Mouse (Mus musculus) brain, embryonic 14.5 days (tissue): ENCODE measurements around the gene Stra8. TPM values are rescaled to one million over a fixed set of nuclear protein-coding genes. Genes with fewer than 3 reads are reported as not detected.

Experiments used
- DNase-seq: peaks from one replicate; pipeline ENCODE4 v3.0.0-alpha.2; 2011; ENCODE audit warnings: low read depth
- CTCF ChIP-seq: fragments of 200-500 bp; IDR thresholded peaks from 2 replicates; pipeline ENCODE4 v1.5.1; 2012; ENCODE audit warnings: inconsistent platforms, mild to moderate bottlenecking, moderate library complexity, borderline replicate concordance; ENCODE audit not compliant: insufficient read depth, insufficient read length; ENCODE audit errors: extremely low read depth
- POLR2A ChIP-seq: fragments of 200-500 bp; IDR thresholded peaks from 2 replicates; pipeline ENCODE4 v1.6.1; 2012; ENCODE audit warnings: mild to moderate bottlenecking, inconsistent platforms, borderline replicate concordance; ENCODE audit not compliant: poor library complexity, insufficient read depth, insufficient read length, severe bottlenecking; ENCODE audit errors: extremely low read depth
- polyA plus RNA-seq: library from polyadenylated mRNA; depleted of rRNA; stranded (reverse); fragments of >200 nt; gene quantifications from 2 replicates; pipeline ENCODE4 v1.2.3, GENCODE M21; 2012; rRNA removed

Gene Stra8
- polyA plus RNA-seq, 1 experiment, result not detected

GRCm38 (mm10) chr6:34955862-34956241 lies 35.9 kb downstream of the Stra8 start:
- DNase-seq, result no peak
- TF ChIP-seq POLR2A, result no peak
- TF ChIP-seq CTCF, result no peak

GRCm38 (mm10) chr6:34959131-34959530 lies 39.2 kb downstream of the Stra8 start:
- no peak for TF ChIP-seq CTCF
- TF ChIP-seq POLR2A, result no peak

GRCm38 (mm10) chr6:34964550-34964949 lies 44.6 kb downstream of the Stra8 start:
- DNase-seq, result no peak
- TF ChIP-seq POLR2A (no peak), CTCF (no peak)

More at GRCm38 (mm10) chr6:34959131-34959530, 39.2 kb downstream of the Stra8 start:
- DNase-seq, result no peak

- no peak for DNase-seq
- TF ChIP-seq POLR2A, result no peak
- no peak for TF ChIP-seq CTCF
These were observed 46.0 kb downstream of the Stra8 start for GRCm38 (mm10) chr6:34965819-34966539.

- no peak for DNase-seq
- TF ChIP-seq CTCF (no peak), POLR2A (no peak)
These were observed 51.2 kb downstream of the Stra8 start for GRCm38 (mm10) chr6:34971181-34971580.

GRCm38 (mm10) chr6:34979291-34979690 lies 59.3 kb downstream of the Stra8 start:
- no peak for DNase-seq
- TF ChIP-seq POLR2A (no peak), CTCF (no peak)

- TF ChIP-seq POLR2A (no peak), CTCF (no peak)
- no peak for DNase-seq
These were observed 60.7 kb downstream of the Stra8 start for GRCm38 (mm10) chr6:34980661-34981060.

GRCm38 (mm10) chr6:34987085-34987645 lies 67.2 kb downstream of the Stra8 start:
- TF ChIP-seq CTCF, result no peak
- no peak for TF ChIP-seq POLR2A
- no peak for DNase-seq

GRCm38 (mm10) chr6:34988081-34988761 lies 68.3 kb downstream of the Stra8 start, which contains the start of gene Slc23a4:
Gene Slc23a4, minus strand, starts transcription at chr6:34988404.
- peak; percentile 42 for DNase-seq

More at GRCm38 (mm10) chr6:34988081-34988761, 68.3 kb downstream of the Stra8 start, which contains the start of gene Slc23a4:
- TF ChIP-seq POLR2A (no peak), CTCF (no peak)

Other genes with a start within 250 kb of the Stra8 start
- gene Agbl3, start 139.7 kb upstream of the Stra8 start, polyA plus RNA-seq, result 13.0 and 15.7 TPM in 2 replicates
- 0.68 and 0.71 TPM in 2 replicates for gene Tmem140, start 57.0 kb upstream of the Stra8 start, polyA plus RNA-seq
- 12.4 and 13.2 TPM in 2 replicates for gene Cyren, start 42.1 kb upstream of the Stra8 start, polyA plus RNA-seq
- 26.0 and 31.2 TPM in 2 replicates for gene Wdr91, start 9.3 kb upstream of the Stra8 start, polyA plus RNA-seq
- gene Slc23a4, start 68.2 kb downstream of the Stra8 start, polyA plus RNA-seq, result 1.7 and 2.0 TPM in 2 replicates
- 23.8 and 26.3 TPM in 2 replicates for gene Cnot4, start 213.6 kb downstream of the Stra8 start, polyA plus RNA-seq